Mouse (Mus musculus): ENCODE results near the gene U2af1. TPM values are rescaled to one million over a fixed set of nuclear protein-coding genes. Genes with fewer than 3 reads are reported as not detected.

Gene U2af1
- polyA plus RNA-seq, 1 experiment from 2014 or later = 239 TPM

- Histone ChIP-seq H3K9me3 (no peaks in the 10 kb centered on the region), H3K27me3 (no peaks in the 10 kb centered on the region), H3K4me3 (no peak overlapping the region), H3K4me1 (replicated peaks) (peaks cover 8% of the 10 kb centered on the region; the same call in 1 of the 2 replicates), H3K9ac (no peak overlapping the region), H3K27ac (replicated peaks) (no peak overlapping the region), H3K4me2 (no peak overlapping the region), H3K36me3 (peaks cover 90% of the 10 kb centered on the region)
- no peak for ATAC-seq (ENCODE audit: low read depth)
- WGBS = 93% methylated on average over 8 of the region's 8 CpGs
Measured at GRCm38 (mm10) chr17:31598593-31598992, 60.1 kb downstream of the U2af1 start.

DNA sequence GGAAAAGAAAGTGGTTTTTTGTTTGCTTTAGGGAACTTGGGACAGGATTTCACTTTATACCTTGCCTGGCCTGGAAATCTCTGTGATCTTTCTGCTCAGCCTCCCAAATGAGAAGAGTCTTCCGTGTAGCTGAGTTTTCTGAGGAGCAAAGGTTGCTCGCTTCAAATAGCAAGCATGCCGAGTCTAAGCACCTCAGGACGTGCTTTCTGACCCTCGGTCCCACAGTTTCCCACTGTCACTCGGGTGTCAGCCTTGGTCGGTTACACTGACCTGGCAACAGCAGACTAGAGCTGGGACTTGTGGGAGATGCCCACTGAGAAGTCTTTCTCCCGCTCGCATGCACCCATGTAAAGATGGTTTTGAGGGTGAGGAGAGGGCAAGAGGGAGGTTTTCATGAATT, 60.7 kb downstream of the U2af1 start:
- no peak overlapping the region for H3K4me2 ChIP-seq
- no peaks in the 10 kb centered on the region for H3K9me3 ChIP-seq
- ATAC-seq (ENCODE audit: low read depth) = no peak
- 89% methylated on average over 9 of the region's 9 CpGs for WGBS
- no peak overlapping the region for H3K27ac ChIP-seq (replicated peaks)
- H3K4me3 ChIP-seq = no peak overlapping the region
- H3K27me3 ChIP-seq = no peaks in the 10 kb centered on the region
- peaks cover 90% of the 10 kb centered on the region for H3K36me3 ChIP-seq
- H3K4me1 ChIP-seq (replicated peaks) = peaks cover 8% of the 10 kb centered on the region; the same call in 1 of the 2 replicates
- H3K9ac ChIP-seq = no peak overlapping the region

Other genes starting within 250 kb of the U2af1 start
- 31.7 and 32.1 TPM in 2 replicates for gene Wdr4, start 138.9 kb downstream of the U2af1 start, polyA plus RNA-seq (2015; fragmentation: Nextera tagmentation; extraction: Ambion mirVana)
- gene Ndufv3, start 138.8 kb downstream of the U2af1 start, polyA plus RNA-seq (2015; fragmentation: Nextera tagmentation; extraction: Ambion mirVana) = 405 and 454 TPM in 2 replicates
- gene Pknox1, start 94.2 kb downstream of the U2af1 start, polyA plus RNA-seq (2015; fragmentation: Nextera tagmentation; extraction: Ambion mirVana) = 48.0 and 52.6 TPM in 2 replicates
- gene Cbs, start 21.7 kb downstream of the U2af1 start, polyA plus RNA-seq (2015; fragmentation: Nextera tagmentation; extraction: Ambion mirVana) = 6.9 and 8.3 TPM in 2 replicates
- not detected in 2 replicates for gene Cryaa, start 18.9 kb upstream of the U2af1 start, polyA plus RNA-seq (2015; fragmentation: Nextera tagmentation; extraction: Ambion mirVana)
- gene Sik1, start 196.9 kb upstream of the U2af1 start, polyA plus RNA-seq (2015; fragmentation: Nextera tagmentation; extraction: Ambion mirVana) = 17.0 and 20.1 TPM in 2 replicates

Measured in neural tube, embryonic 13.5 days (tissue).